12 mouse cellular contexts compared by ENCODE assay signal in genomic region chrX:5469165-5469564, GRCm38 (mm10). TPM values are rescaled to one million over a fixed set of nuclear protein-coding genes. Genes with fewer than 3 reads are reported as not detected.
DNase-seq lines count a peak whose midpoint lies in the region; ATAC-seq lines count a peak whose summit lies in the region.
"Had no signal": no experiment of that assay in that cellular context is flagged by ENCODE, and none has a peak within 500 bp of the region (broad histone marks: within the 10 kb centered on the region; RNA-seq: fewer than 3 reads in every experiment).

TSS of gene Mycs (minus strand) at chrX:5469265.

- H3K27ac ChIP-seq in heart, embryonic 14.5 days (replicated peaks in 1 of 2; ENCODE audit: control insufficient read depth in 1 of 2, insufficient read depth in 1 of 2, low read depth in 2 of 2, low read length in 2 of 2): no peak within 1 kb of the TSS
- H3K27ac ChIP-seq in embryonic facial prominence, embryonic 10.5 days (replicated peaks): no peak within 1 kb of the TSS
- no peak within 1 kb of the TSS for H3K27ac ChIP-seq in hindbrain, embryonic 11.5 days (ENCODE audit: low read depth, low read length)
- no peak within 1 kb of the TSS for H3K27ac ChIP-seq in midbrain, embryonic 15.5 days

- intact Hi-C loops in heart, postnatal 36 days (cut with DNase I): no loop called here

- H3K4me1 ChIP-seq in heart, embryonic 14.5 days (ENCODE audit: control insufficient read depth in 2 of 2, insufficient read depth in 2 of 2, low read length in 2 of 2): no peaks in the 10 kb centered on the region
- peaks cover 4% of the 10 kb centered on the region; the same call in 1 of the 2 replicates for H3K4me1 ChIP-seq in embryonic facial prominence, embryonic 10.5 days
- no peaks in the 10 kb centered on the region for H3K4me1 ChIP-seq in hindbrain, embryonic 11.5 days (replicated peaks; ENCODE audit: control insufficient read depth, insufficient read depth, low read length)
- H3K4me1 ChIP-seq in midbrain, embryonic 15.5 days: no peaks in the 10 kb centered on the region

- ATAC-seq in heart, embryonic 14.5 days (ENCODE audit: insufficient number of reproducible peaks, insufficient read depth, low FRiP score, low read depth): no peak
- ATAC-seq in hindbrain, embryonic 11.5 days (ENCODE audit: low FRiP score): no peak
- ATAC-seq in midbrain, embryonic 15.5 days (replicated peaks): no peak
- ATAC-seq: inflammation-experienced regulatory T-cells, adult 6 months had no signal

- peak within 1 kb of the TSS; percentile 36 for H3K4me2 ChIP-seq in heart, embryonic 14.5 days (ENCODE audit: low read length)
- H3K4me2 ChIP-seq in hindbrain, embryonic 11.5 days (replicated peaks; ENCODE audit: low read depth, low read length): peak within 1 kb of the TSS; percentile 29
- peak within 1 kb of the TSS; percentile 46 for H3K4me2 ChIP-seq in midbrain, embryonic 15.5 days

- no peaks in the 10 kb centered on the region for H3K9me3 ChIP-seq in heart, embryonic 14.5 days (ENCODE audit: control insufficient read depth, low read length)
- no peaks in the 10 kb centered on the region; the same call in 1 of the 2 replicates for H3K9me3 ChIP-seq in embryonic facial prominence, embryonic 10.5 days
- H3K9me3 ChIP-seq in hindbrain, embryonic 11.5 days (ENCODE audit: control insufficient read depth, low read length): no peaks in the 10 kb centered on the region
- no peaks in the 10 kb centered on the region for H3K9me3 ChIP-seq in midbrain, embryonic 15.5 days

- no peaks in the 10 kb centered on the region for H3K36me3 ChIP-seq in heart, embryonic 14.5 days (ENCODE audit: control insufficient read depth, insufficient read depth, low read length)
- H3K36me3 ChIP-seq in embryonic facial prominence, embryonic 10.5 days (replicated peaks): no peaks in the 10 kb centered on the region
- no peaks in the 10 kb centered on the region for H3K36me3 ChIP-seq in hindbrain, embryonic 11.5 days (ENCODE audit: control insufficient read depth, insufficient read depth, low read length)
- no peaks in the 10 kb centered on the region for H3K36me3 ChIP-seq in midbrain, embryonic 15.5 days (replicated peaks)

- no peaks in the 10 kb centered on the region for H3K27me3 ChIP-seq in heart, embryonic 14.5 days (ENCODE audit: control insufficient read depth, insufficient read depth, low read length)
- peaks cover 18% of the 10 kb centered on the region for H3K27me3 ChIP-seq in embryonic facial prominence, embryonic 10.5 days (replicated peaks; ENCODE audit: low read depth, poor library complexity, severe bottlenecking)
- H3K27me3 ChIP-seq in hindbrain, embryonic 11.5 days (ENCODE audit: control insufficient read depth, insufficient read depth, low read length): no peaks in the 10 kb centered on the region
- H3K27me3 ChIP-seq in midbrain, embryonic 15.5 days (replicated peaks): no peaks in the 10 kb centered on the region

- WGBS in heart, embryonic 14.5 days: 73% methylated on average over 3 of the region's 3 CpGs
- 86% methylated on average over 3 of the region's 3 CpGs for WGBS in embryonic facial prominence, embryonic 10.5 days
- WGBS in hindbrain, embryonic 11.5 days: 83% methylated on average over 3 of the region's 3 CpGs
- 83% methylated on average over 3 of the region's 3 CpGs for WGBS in midbrain, embryonic 15.5 days

- H3K4me3 ChIP-seq in heart, embryonic 14.5 days (ENCODE audit: control insufficient read depth in 1 of 2, insufficient read depth in 1 of 2, low read depth in 1 of 2, low read length in 2 of 2): no peak within 1 kb of the TSS
- peak within 1 kb of the TSS; percentile 47 for H3K4me3 ChIP-seq in embryonic facial prominence, embryonic 10.5 days
- peak within 1 kb of the TSS; percentile 13; the same call in 1 of the 2 replicates for H3K4me3 ChIP-seq in hindbrain, embryonic 11.5 days (ENCODE audit: low read depth, low read length)
- peak within 1 kb of the TSS; percentile 25 for H3K4me3 ChIP-seq in midbrain, embryonic 15.5 days

- H3K9ac ChIP-seq in heart, embryonic 14.5 days (ENCODE audit: low read length): no peak within 1 kb of the TSS
- no peak within 1 kb of the TSS for H3K9ac ChIP-seq in hindbrain, embryonic 11.5 days (ENCODE audit: low read depth, low read length)
- H3K9ac ChIP-seq in midbrain, embryonic 15.5 days: no peak within 1 kb of the TSS

- no peak for DNase-seq in heart, postnatal 36 days
- no peak for DNase-seq in embryonic facial prominence, embryonic 10.5 days (ENCODE audit: low spot score)
- no peak for DNase-seq in hindbrain, embryonic 11.5 days (ENCODE audit: low spot score)
- no peak for DNase-seq in spleen, adult 18-20 months
- DNase-seq in MN1 (ENCODE audit: low spot score): no peak
- no peak for DNase-seq in cerebellum, adult 11 months
- DNase-seq: lung, postnatal 4 days had no signal

RNA-seq across cellular contexts. Expression of gene Mycs, which starts in this region (rescaled TPM):
- polyA plus RNA-seq in heart, embryonic 14.5 days (2014; fragmentation: Nextera tagmentation; extraction: Ambion mirVana): not detected in 2 replicates
- total RNA-seq in heart, postnatal 36 days (2021): not detected
- not detected in 2 replicates for polyA plus RNA-seq in embryonic facial prominence, embryonic 10.5 days (2016; fragmentation: Nextera tagmentation; extraction: Ambion mirVana)
- polyA plus RNA-seq in hindbrain, embryonic 11.5 days (2014; fragmentation: Nextera tagmentation; extraction: Ambion mirVana): not detected in 2 replicates
- polyA plus RNA-seq in midbrain, embryonic 15.5 days (2015; fragmentation: Nextera tagmentation; extraction: Ambion mirVana): 0.11 TPM in 1 of 2 replicates, not detected in the other
- total RNA-seq: gastrocnemius, adult 8-10 months had no signal
- polyA plus RNA-seq: C2C12; inflammation-experienced regulatory T-cells, adult 6 months had no signal

Comparison
In these comparisons a context has a peak if more than half of its experiments do, and no peak if none do; other contexts are left out.
1. H3K4me3 ChIP-seq: peak in embryonic facial prominence, embryonic 10.5 days (single experiment), hindbrain, embryonic 11.5 days (single experiment) and midbrain, embryonic 15.5 days (single experiment); none in heart, embryonic 14.5 days (0 of 2).
2. Peak in every context shown above with its lines, with median percentiles within 50 percentile points of each other: H3K4me2 ChIP-seq.